Mouse (Mus musculus): ENCODE data around the gene Ubl7. TPM values are rescaled to one million over a fixed set of nuclear protein-coding genes. Genes with fewer than 3 reads are reported as not detected.
A peak's percentile ranks its signal among the peaks of the same experiment; 100 is the strongest.

Ubl7 gene
- total and polyA plus RNA-seq, 3 experiments, result 24.7 to 81.1 (median 37.3) TPM

DNA sequence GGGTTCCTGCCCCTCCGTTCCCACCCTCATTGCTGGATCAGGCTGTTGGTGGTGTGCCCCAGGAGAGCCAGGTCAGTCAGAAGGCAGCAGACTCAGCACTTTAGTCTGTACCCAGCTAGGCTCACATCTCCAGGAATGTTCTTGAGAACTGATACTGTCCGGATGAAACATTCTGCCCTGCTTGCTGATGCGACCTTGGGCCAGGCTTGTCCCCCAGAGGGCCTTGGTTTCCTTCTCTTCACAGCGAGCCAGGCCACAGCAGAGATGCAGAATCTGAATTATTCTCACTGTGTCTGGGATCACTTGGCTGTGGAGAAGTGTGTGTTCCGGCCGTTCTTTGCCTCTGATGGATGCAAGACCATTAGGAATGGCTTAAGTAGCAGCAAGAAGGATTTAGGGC is 41.2 kb downstream of the Ubl7 start:
- Histone ChIP-seq H3K9me3 (replicated peaks; ENCODE audit: low read length) (no peaks in the 10 kb centered on the region), H3K27me3 (replicated peaks) (no peaks in the 10 kb centered on the region), H3K4me1 (ENCODE audit: control insufficient read depth in 1 of 2, insufficient read depth in 2 of 2) (peaks cover 46 to 85% of the 10 kb centered on the region in 2 experiments), H3K4me3 (replicated peaks in 1 of 3; ENCODE audit: low read depth in 2 of 3, low read length in 2 of 3, poor library complexity in 1 of 3) (peak overlapping the region; percentile 52 to 64 (median 60)), H3K27ac (ENCODE audit: insufficient read depth, low read depth) (peak overlapping the region; percentile 96), H3K36me3 (replicated peaks in 1 of 2; ENCODE audit: control insufficient read depth in 1 of 2, insufficient read depth in 1 of 2, low read length in 1 of 2) (peaks cover 70 to 96% of the 10 kb centered on the region in 2 experiments), H3K9ac (ENCODE audit: insufficient read depth, low read depth) (peak overlapping the region; percentile 89), H3K79me2 (replicated peaks; ENCODE audit: control insufficient read depth, extremely low read depth, insufficient read depth, poor library complexity, severe bottlenecking) (peaks cover 98% of the 10 kb centered on the region), H3K4me2 (ENCODE audit: insufficient read depth, low read depth, poor library complexity, severe bottlenecking) (peak overlapping the region; percentile 95)
- in situ Hi-C loops (cut with MboI; ENCODE audit: low pct_ligation_motif_present, low pct_unique_long_range_greater_than_20kb, low sequenced_read_pairs) (no loop called here), dilution Hi-C loops (cut with MboI; ENCODE audit: extremely low pct_ligation_motif_present, extremely low pct_unique_long_range_greater_than_20kb, low sequenced_read_pairs) (no loop called here)
- no peak for DNase-seq (ENCODE audit: extremely low read depth)
- peak; percentile 49; the same call in 1 of the 2 replicates for TF ChIP-seq MAFK (IDR thresholded peaks at IDR 0.05; ENCODE audit: insufficient replicate concordance, low read length)
- TF ChIP-seq SIN3A (IDR thresholded peaks at IDR 0.05; ENCODE audit: low read length), result peak; percentile 51; the same call in 1 of the 2 replicates
- TF ChIP-seq MYC (IDR thresholded peaks at IDR 0.05; ENCODE audit: low read depth, low read length), result no peak
- TF ChIP-seq UBTF (IDR thresholded peaks at IDR 0.05; ENCODE audit: low read depth, low read length), result 0 out of 2 replicates have a peak, but pooled peaks have one; percentile 33
- no peak for TF ChIP-seq NELFE (IDR thresholded peaks at IDR 0.05; ENCODE audit: low read depth, low read length)

DNA sequence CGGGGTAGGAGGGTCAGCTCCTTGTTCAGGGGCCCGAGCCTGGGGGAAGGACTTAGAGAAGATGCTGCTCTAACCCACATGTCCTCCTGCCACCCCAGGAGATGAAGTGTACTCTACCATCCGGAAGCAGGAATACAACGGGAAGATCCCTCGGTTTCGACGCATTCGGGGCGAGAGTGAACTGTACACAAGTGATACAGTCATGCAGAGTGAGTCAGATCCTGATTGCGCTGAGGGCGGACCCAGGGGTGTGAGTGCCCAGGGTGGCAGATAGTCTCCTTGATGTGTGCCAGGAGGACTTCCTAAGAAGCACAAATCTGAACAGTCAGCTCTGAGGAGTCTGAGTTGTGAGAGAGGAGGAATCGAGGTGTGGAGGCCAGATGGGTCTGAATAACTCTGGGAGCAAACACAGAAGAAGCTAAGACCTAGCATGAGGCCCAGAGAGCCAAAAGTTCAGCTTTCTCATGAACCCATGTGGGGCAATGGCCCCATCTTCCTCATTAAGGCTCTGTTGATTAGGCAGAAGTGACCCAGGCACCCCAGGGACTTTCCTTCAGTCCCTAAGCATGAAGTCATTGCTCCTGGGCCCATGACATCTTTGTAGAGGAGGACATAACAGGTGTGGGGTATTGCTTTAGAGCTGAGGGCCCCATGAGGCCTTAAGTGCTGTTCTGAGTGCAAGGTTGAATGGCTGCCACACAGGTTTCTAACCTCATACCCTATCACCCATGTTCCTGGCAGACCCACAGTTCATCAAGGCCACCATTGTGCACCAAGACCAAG is 44.4 kb downstream of the Ubl7 start:
- H3K4me3 ChIP-seq (replicated peaks in 1 of 3; ENCODE audit: low read depth in 2 of 3, low read length in 2 of 3, poor library complexity in 1 of 3), result peak overlapping the region; percentile 29 to 60 (median 48)
- 0 out of 2 replicates have a peak, but pooled peaks have one; percentile 41 for TF ChIP-seq MAZ (IDR thresholded peaks at IDR 0.05; ENCODE audit: low read depth, low read length)
- TF ChIP-seq USF1 (IDR thresholded peaks at IDR 0.05; ENCODE audit: low read depth, low read length), result no peak
- TF ChIP-seq ETS1 (conservative IDR thresholded peaks at IDR 0.05; ENCODE audit: low read depth, low read length), result peak; percentile 95
- TF ChIP-seq CHD1 (IDR thresholded peaks at IDR 0.05; ENCODE audit: low read depth, low read length), result no peak; the same call in 1 of the 2 replicates
- TF ChIP-seq POLR2AphosphoS2 (IDR thresholded peaks at IDR 0.05; ENCODE audit: low read depth, low read length), result no peak
- TF ChIP-seq GABPA (IDR thresholded peaks at IDR 0.05; ENCODE audit: insufficient replicate concordance, low read depth, low read length), result no peak
- TF ChIP-seq ZNF384 (IDR thresholded peaks at IDR 0.05; ENCODE audit: low read depth, low read length), result no peak
- TF ChIP-seq ELF1 (IDR thresholded peaks at IDR 0.05; ENCODE audit: low read depth, low read length), result no peak
- no peak for TF ChIP-seq ZKSCAN1 (IDR thresholded peaks at IDR 0.05; ENCODE audit: borderline replicate concordance, low read depth, low read length)
- no peak; the same call in 1 of the 2 replicates for TF ChIP-seq RAD21 (IDR thresholded peaks at IDR 0.05; ENCODE audit: low read depth, low read length)
- no peak for TF ChIP-seq BHLHE40 (IDR thresholded peaks at IDR 0.05; ENCODE audit: low read depth, low read length)
- no peak; the same call in 1 of the 2 replicates for TF ChIP-seq HCFC1 (IDR thresholded peaks at IDR 0.05; ENCODE audit: low read depth, low read length)
- TF ChIP-seq TCF12 (IDR thresholded peaks at IDR 0.05; ENCODE audit: low read depth, low read length), result peak; percentile 88
- TF ChIP-seq JUND (conservative IDR thresholded peaks at IDR 0.05; ENCODE audit: low read depth, low read length), result 0 out of 2 replicates have a peak, but pooled peaks have one; percentile 14
- TF ChIP-seq MAFK (IDR thresholded peaks at IDR 0.05; ENCODE audit: insufficient replicate concordance, low read length), result 0 out of 2 replicates have a peak, but pooled peaks have one; percentile 6
- peak; percentile 62; the same call in 1 of the 2 replicates for TF ChIP-seq IRF4 (IDR thresholded peaks at IDR 0.05; ENCODE audit: low read depth, low read length)
- TF ChIP-seq UBTF (IDR thresholded peaks at IDR 0.05; ENCODE audit: low read depth, low read length), result no peak
- peak; percentile 42; the same call in 1 of the 2 replicates for TF ChIP-seq SIN3A (IDR thresholded peaks at IDR 0.05; ENCODE audit: low read length)
- TF ChIP-seq CTCF (conservative IDR thresholded peaks at IDR 0.05 in 1 of 2, IDR thresholded peaks at IDR 0.05 in 1 of 2; ENCODE audit: low read depth in 2 of 2, low read length in 2 of 2), result no peak
- TF ChIP-seq SMC3 (IDR thresholded peaks at IDR 0.05; ENCODE audit: low read depth, low read length), result peak; percentile 18; the same call in 1 of the 2 replicates
- TF ChIP-seq TBP (conservative IDR thresholded peaks at IDR 0.05; ENCODE audit: low read depth, low read length), result peak; percentile 68
- peak; percentile 29; the same call in 1 of the 2 replicates for TF ChIP-seq MXI1 (IDR thresholded peaks at IDR 0.05; ENCODE audit: low read depth, low read length)
- TF ChIP-seq NRF1 (IDR thresholded peaks at IDR 0.05; ENCODE audit: low read depth, low read length), result 0 out of 2 replicates have a peak, but pooled peaks have one; percentile 15
- TF ChIP-seq POLR2A (IDR thresholded peaks at IDR 0.05; ENCODE audit: low read depth, low read length), result peak; percentile 36
- TF ChIP-seq PAX5 (IDR thresholded peaks at IDR 0.05; ENCODE audit: low read length), result no peak
- peak; percentile 71; the same call in 1 of the 2 replicates for TF ChIP-seq RCOR1 (conservative IDR thresholded peaks at IDR 0.05; ENCODE audit: low read depth, low read length)
- no peak for TF ChIP-seq USF2 (conservative IDR thresholded peaks at IDR 0.05; ENCODE audit: low read depth, low read length)
- peak; percentile 75 for TF ChIP-seq EP300 (IDR thresholded peaks at IDR 0.05; ENCODE audit: low read length)

More for the DNA sequence above, 44.4 kb downstream of the Ubl7 start:
- H3K4me1 ChIP-seq (ENCODE audit: control insufficient read depth in 1 of 2, insufficient read depth in 2 of 2), result peaks cover 46 to 92% of the 10 kb centered on the region in 2 experiments
- peaks cover 76 to 96% of the 10 kb centered on the region in 2 experiments for H3K36me3 ChIP-seq (replicated peaks in 1 of 2; ENCODE audit: control insufficient read depth in 1 of 2, insufficient read depth in 1 of 2, low read length in 1 of 2)
- no peaks in the 10 kb centered on the region for H3K9me3 ChIP-seq (replicated peaks; ENCODE audit: low read length)
- peak overlapping the region; percentile 95 for H3K4me2 ChIP-seq (ENCODE audit: insufficient read depth, low read depth, poor library complexity, severe bottlenecking)
- DNase-seq (ENCODE audit: extremely low read depth), result peak; percentile 92
- dilution Hi-C loops (cut with MboI; ENCODE audit: extremely low pct_ligation_motif_present, extremely low pct_unique_long_range_greater_than_20kb, low sequenced_read_pairs), result no loop called here
- H3K27me3 ChIP-seq (replicated peaks), result no peaks in the 10 kb centered on the region
- in situ Hi-C loops (cut with MboI; ENCODE audit: low pct_ligation_motif_present, low pct_unique_long_range_greater_than_20kb, low sequenced_read_pairs), result no loop called here
- peak overlapping the region; percentile 99 for H3K27ac ChIP-seq (ENCODE audit: insufficient read depth, low read depth)
- peaks cover 86% of the 10 kb centered on the region for H3K79me2 ChIP-seq (replicated peaks; ENCODE audit: control insufficient read depth, extremely low read depth, insufficient read depth, poor library complexity, severe bottlenecking)
- H3K9ac ChIP-seq (ENCODE audit: insufficient read depth, low read depth), result peak overlapping the region; percentile 89
